Mouse (Mus musculus): ENCODE measurements at regions not wholly inside any gene's neighbourhood (a gene's known extent, or its start where the extent isn't known, plus 50 kb on each side); places are given as distances from the start of the nearest gene placed in this dataset.

- no peak for TF ChIP-seq ZC3H11A (IDR thresholded peaks at IDR 0.05; ENCODE audit: borderline replicate concordance, low read depth, low read length)
- no peak for TF ChIP-seq HCFC1 (IDR thresholded peaks at IDR 0.05; ENCODE audit: borderline replicate concordance, insufficient read depth, low read length)
These were observed 185.6 kb downstream of the Setd4 start for GRCm38 (mm10) chr16:93418246-93418645.
